Mouse (Mus musculus) kidney, embryonic 15.5 days (tissue): ENCODE measurements around the gene Plekha7. TPM values are rescaled to one million over a fixed set of nuclear protein-coding genes. Genes with fewer than 3 reads are reported as not detected.

Experiments
- ATAC-seq: fragments of 200-750 bp; cut with Nextera tagmentation; replicated peaks from 2 replicates; pipeline ENCODE4 v1.8.0; 2017; ENCODE audit warnings: moderate TSS enrichment; ENCODE audit not compliant: low FRiP score
- H3K27ac ChIP-seq: fragments of 300-500 bp; sonication (generic); 2 replicates; pipeline ENCODE4 v1.5.1; 2015; ENCODE audit warnings: mild to moderate bottlenecking, inconsistent platforms
- H3K27me3 ChIP-seq: fragments of 300-500 bp; sonication (generic); 2 replicates; pipeline ENCODE4 v1.6.1; 2015; ENCODE audit warnings: inconsistent platforms
- H3K36me3 ChIP-seq: fragments of 300-500 bp; sonication (generic); 2 replicates; pipeline ENCODE4 v1.6.1; 2015; ENCODE audit warnings: inconsistent platforms
- H3K4me1 ChIP-seq: fragments of 300-500 bp; sonication (generic); 2 replicates; pipeline ENCODE4 v1.6.1; 2015; ENCODE audit warnings: inconsistent platforms
- H3K4me2 ChIP-seq: fragments of 300-500 bp; sonication (generic); 2 replicates; pipeline ENCODE4 v1.6.1; 2015; ENCODE audit warnings: moderate library complexity, mild to moderate bottlenecking, inconsistent platforms
- H3K4me3 ChIP-seq: fragments of 300-500 bp; sonication (generic); replicated peaks from 2 replicates; pipeline ENCODE4 v1.5.1; 2015; ENCODE audit warnings: mild to moderate bottlenecking, inconsistent platforms
- H3K9ac ChIP-seq: fragments of 300-500 bp; sonication (generic); 2 replicates; pipeline ENCODE4 v1.6.1; 2015; ENCODE audit warnings: mild to moderate bottlenecking, inconsistent platforms
- H3K9me3 ChIP-seq: fragments of 300-500 bp; sonication (generic); replicated peaks from 2 replicates; pipeline ENCODE4 v1.6.1; 2016; ENCODE audit warnings: inconsistent platforms
- WGBS: fragments of 180-500 bp; shearing (Covaris S2); methylation state at CpG from one replicate; pipeline ENCODE4 v1.1.7; 2015; ENCODE audit warnings: mixed read lengths; 5-methylcytosine and 5-hydroxymethylcytosine counted together
- polyA plus RNA-seq: library from polyadenylated mRNA; unstranded; fragments of >200 nt; fragmentation: Nextera tagmentation; extraction: Ambion mirVana; gene quantifications from 2 replicates; pipeline ENCODE4 v1.2.1, GENCODE M21; 2015

Plekha7 gene
- polyA plus RNA-seq, 1 experiment from 2014 or later = 14.1 TPM

DNA sequence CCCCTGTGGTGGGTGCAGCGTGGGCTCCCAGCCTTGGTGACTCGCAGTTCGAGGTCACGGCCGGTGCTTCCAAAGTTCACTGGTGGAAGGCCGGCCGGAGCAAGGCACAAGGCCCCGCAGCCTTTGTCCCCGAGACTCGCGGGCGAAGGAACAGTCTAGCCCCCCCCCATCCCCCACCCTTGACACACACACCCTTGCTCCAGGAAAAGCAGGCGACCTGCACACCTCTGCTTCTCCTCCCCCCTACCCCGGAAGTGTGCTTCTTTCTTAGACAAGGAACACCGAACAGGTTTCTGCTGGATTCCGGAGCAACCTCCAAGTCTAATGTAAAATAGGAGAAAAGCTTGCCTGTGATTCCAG lies 436 bp upstream of the Plekha7 start:
- Histone ChIP-seq H3K36me3 (no peaks in the 10 kb centered on the region), H3K27ac (peak overlapping the region; percentile 91), H3K4me1 (peaks cover 34% of the 10 kb centered on the region), H3K9me3 (no peaks in the 10 kb centered on the region), H3K9ac (peak overlapping the region; percentile 23; the same call in 1 of the 2 replicates), H3K4me2 (peak overlapping the region; percentile 99), H3K4me3 (peak overlapping the region; percentile 77), H3K27me3 (peaks cover 34% of the 10 kb centered on the region)
- WGBS = 5% methylated on average over 16 of the region's 16 CpGs
- ATAC-seq = peak; percentile 61

DNA sequence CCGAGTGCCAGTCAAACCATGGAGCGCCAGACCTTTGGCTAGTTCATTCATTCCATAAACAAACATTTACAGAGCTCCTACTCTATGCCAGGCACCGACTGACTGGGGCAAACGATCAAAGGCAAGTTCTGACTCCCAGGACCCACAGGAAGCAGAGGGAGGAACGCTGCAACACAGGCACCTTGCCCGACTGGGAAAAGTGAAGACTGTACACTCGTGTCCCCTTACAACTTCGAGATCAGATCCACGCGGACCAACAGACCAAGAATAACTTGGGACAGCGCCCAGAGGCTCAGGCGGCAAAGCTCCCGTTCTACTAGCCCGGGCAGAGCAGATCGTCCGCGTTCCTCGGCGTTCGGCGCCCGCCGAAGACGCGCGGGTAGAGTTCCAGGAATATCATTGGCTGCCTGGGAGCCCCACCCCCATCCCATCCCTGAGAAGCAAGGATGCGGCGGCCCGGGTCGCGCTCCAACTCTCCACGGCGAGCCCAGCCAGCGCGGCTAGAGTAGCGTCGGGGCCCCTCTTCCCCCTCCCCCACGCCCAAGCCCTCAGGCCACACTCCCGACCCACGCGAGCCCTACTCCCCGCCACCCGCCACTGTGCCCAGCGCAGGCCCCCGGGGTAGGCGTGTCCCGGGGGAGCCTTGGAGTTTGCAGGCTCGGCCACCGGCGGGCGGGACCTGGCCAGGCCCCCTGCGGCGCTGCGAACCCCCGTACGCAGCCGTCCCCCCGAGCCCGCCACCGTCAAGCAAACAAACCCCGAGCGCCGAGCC lies 891 bp downstream of the Plekha7 start:
- Histone ChIP-seq H3K27me3 (peaks cover 34% of the 10 kb centered on the region), H3K9ac (peak overlapping the region; percentile 55), H3K36me3 (no peaks in the 10 kb centered on the region), H3K4me2 (peak overlapping the region; percentile 99), H3K9me3 (no peaks in the 10 kb centered on the region), H3K4me1 (peaks cover 34% of the 10 kb centered on the region), H3K4me3 (peak overlapping the region; percentile 77), H3K27ac (peak overlapping the region; percentile 91)
- whole genome bisulfite sequencing = under 1% methylated on average over 63 of the region's 63 CpGs
- peak; percentile 84 for ATAC-seq

DNA sequence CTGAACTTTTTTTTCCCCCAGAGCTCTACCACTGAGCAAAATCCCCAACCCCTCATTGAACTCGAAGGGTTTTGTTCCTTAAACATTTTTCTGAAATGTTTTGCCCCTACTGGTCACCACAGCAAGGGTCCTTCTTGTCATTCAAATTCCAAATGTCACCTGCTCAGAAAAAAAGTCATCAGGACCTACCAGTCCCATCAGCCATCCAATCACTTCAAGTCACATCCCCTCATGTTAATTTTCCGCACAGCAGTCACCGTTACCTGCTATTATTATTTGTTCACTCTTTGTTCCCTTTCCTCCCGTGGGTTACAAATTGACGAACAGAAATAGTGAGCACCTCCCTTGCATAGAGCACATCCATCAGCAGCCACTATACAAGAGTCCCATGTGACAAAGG lies 1.6 kb downstream of the Plekha7 start:
- ATAC-seq = no peak
- Histone ChIP-seq H3K36me3 (no peaks in the 10 kb centered on the region), H3K4me3 (peak overlapping the region; percentile 77), H3K4me2 (peak overlapping the region; percentile 99), H3K27me3 (peaks cover 34% of the 10 kb centered on the region), H3K27ac (no peak overlapping the region), H3K4me1 (peaks cover 34% of the 10 kb centered on the region), H3K9me3 (no peaks in the 10 kb centered on the region), H3K9ac (no peak overlapping the region)
- 20% methylated on average over 5 of the region's 5 CpGs for WGBS

DNA sequence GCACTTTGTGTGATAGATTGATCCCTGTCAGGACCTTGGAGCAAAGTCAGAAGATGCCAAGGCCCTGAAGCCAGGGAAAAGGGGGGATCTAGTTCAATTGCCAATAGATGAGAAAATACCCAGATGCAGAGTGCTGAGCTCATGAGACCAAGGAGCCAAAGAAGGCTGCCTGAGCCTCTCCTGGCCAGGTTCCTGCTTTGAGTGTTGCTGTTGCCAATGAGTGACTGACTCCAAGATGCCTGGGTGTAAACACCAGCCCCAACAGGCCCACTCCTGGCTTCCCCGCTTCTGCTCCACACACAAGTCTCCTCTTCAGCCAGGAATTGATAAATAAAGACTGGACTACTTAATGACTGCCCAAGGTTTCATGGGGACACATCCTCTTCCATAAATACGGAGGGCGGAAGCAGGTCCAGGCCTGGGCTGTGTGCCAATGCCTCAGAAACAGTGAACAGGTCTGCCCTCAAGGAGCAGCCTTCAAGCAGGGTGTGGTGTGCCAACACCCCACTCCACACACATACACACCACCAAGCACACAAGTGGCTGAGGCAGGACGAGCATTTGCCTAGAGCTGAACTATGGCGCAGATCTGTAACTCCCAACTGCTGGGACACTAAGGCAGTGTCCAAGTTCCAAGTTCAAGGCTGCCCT lies 6.4 kb downstream of the Plekha7 start:
- Histone ChIP-seq H3K9me3 (no peaks in the 10 kb centered on the region), H3K4me3 (no peak overlapping the region), H3K27ac (no peak overlapping the region), H3K27me3 (peaks cover 16% of the 10 kb centered on the region), H3K36me3 (no peaks in the 10 kb centered on the region), H3K9ac (no peak overlapping the region), H3K4me2 (no peak overlapping the region), H3K4me1 (peaks cover 6% of the 10 kb centered on the region)
- no peak for ATAC-seq
- 91% methylated on average over 5 of the region's 5 CpGs for WGBS

DNA sequence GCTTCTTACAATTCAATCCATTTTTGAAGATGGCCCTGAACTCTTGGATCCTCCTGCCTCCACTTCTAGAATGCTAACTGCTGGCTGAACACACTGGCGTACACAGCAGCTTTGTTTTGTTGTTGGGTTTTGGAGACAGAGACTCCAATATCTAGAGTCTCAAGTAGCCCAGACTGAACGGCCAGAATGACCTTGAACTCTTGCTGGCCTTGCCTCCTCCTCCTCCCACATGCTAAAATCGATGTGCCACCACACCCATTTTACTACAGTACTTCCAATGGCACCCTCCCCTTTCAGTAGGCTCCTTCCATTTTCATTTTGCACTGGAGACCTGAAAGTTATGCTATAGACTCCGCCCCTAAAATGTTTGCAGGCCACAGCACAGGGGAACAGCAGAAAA lies 7.0 kb downstream of the Plekha7 start:
- no peak for ATAC-seq
- Histone ChIP-seq H3K36me3 (no peaks in the 10 kb centered on the region), H3K27me3 (peaks cover 10% of the 10 kb centered on the region; the same call in 1 of the 2 replicates), H3K4me2 (no peak overlapping the region), H3K27ac (no peak overlapping the region), H3K4me1 (peaks cover under 1% of the 10 kb centered on the region; the same call in 1 of the 2 replicates), H3K4me3 (no peak overlapping the region), H3K9me3 (no peaks in the 10 kb centered on the region), H3K9ac (no peak overlapping the region)
- 64% methylated on average over 4 of the region's 4 CpGs for WGBS

DNA sequence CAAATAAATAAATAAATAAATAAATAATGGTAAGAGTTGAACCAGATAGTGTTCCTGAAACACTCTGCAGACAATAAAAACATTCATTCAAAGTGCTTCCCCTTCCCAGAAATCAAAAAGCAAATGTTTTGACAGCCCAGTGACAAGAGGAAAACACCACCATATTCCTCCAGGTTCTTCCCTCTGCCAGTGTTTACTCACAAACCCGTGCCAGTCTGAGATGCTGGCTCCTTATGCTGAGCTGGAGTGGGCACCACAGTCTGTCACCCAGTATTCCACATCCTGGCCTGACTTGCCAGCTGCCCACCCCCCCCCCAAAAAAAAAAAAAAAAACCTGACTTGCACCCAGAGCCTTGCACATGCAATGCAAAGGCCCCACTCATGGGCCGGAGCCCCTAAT lies 9.3 kb downstream of the Plekha7 start:
- Histone ChIP-seq H3K36me3 (no peaks in the 10 kb centered on the region), H3K27me3 (no peaks in the 10 kb centered on the region), H3K4me2 (no peak overlapping the region), H3K4me3 (no peak overlapping the region), H3K9me3 (no peaks in the 10 kb centered on the region), H3K4me1 (peaks cover 10% of the 10 kb centered on the region), H3K9ac (no peak overlapping the region), H3K27ac (no peak overlapping the region)
- ATAC-seq = no peak
- 90% methylated on average over 2 of the region's 2 CpGs for WGBS

DNA sequence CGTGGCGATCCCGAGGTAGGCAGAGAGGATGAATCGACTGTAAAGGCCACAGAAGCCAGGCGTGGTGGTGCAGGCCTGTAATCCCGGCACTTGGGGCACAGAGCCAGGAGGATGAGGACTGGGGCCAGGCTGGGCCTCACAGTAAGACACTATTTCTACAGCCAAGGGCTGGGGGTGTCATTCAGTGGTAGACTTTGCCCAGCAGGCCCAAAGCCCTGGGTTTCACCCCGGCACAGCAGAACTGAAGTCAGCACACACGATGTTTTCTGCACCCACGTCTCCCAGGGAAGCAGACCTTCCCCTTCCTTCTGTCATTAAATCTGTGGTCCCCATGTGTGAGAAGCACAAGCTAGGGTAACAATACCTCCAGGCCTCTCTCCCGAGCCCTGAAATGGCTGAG lies 9.8 kb downstream of the Plekha7 start:
- no peak for ATAC-seq
- WGBS = 78% methylated on average over 10 of the region's 10 CpGs
- no peaks in the 10 kb centered on the region for H3K27me3 ChIP-seq
- no peaks in the 10 kb centered on the region for H3K9me3 ChIP-seq
- no peak overlapping the region for H3K27ac ChIP-seq
- no peaks in the 10 kb centered on the region for H3K36me3 ChIP-seq
- H3K9ac ChIP-seq = no peak overlapping the region
- no peak overlapping the region for H3K4me3 ChIP-seq
- H3K4me1 ChIP-seq = peaks cover 10% of the 10 kb centered on the region
- H3K4me2 ChIP-seq = no peak overlapping the region

DNA sequence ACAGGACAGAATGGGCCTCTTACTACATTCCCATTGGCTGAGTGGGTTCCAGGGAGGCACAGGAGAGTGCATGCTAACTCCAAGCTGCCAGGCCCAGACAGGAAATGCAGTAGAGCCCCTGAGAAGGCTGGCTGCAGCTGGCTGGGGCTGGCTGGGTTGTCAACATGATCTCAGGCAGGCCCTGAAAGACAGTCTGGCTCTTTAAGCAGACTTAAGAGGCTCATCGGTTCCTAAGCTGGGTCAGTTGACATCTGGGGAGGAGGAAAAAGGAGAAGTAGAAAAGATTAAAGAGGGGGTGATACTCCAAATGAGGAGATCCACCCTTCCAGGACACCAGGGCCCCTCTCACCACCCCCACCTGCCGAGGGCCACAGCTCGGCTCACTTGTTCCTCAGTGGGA lies 13.2 kb downstream of the Plekha7 start:
- Histone ChIP-seq H3K36me3 (no peaks in the 10 kb centered on the region), H3K9me3 (no peaks in the 10 kb centered on the region), H3K4me1 (peaks cover 26% of the 10 kb centered on the region), H3K4me2 (no peak overlapping the region), H3K27ac (peak overlapping the region; percentile 41; the same call in 1 of the 2 replicates), H3K27me3 (no peaks in the 10 kb centered on the region), H3K9ac (no peak overlapping the region), H3K4me3 (no peak overlapping the region)
- 51% methylated on average over 3 of the region's 3 CpGs for WGBS
- no peak for ATAC-seq

DNA sequence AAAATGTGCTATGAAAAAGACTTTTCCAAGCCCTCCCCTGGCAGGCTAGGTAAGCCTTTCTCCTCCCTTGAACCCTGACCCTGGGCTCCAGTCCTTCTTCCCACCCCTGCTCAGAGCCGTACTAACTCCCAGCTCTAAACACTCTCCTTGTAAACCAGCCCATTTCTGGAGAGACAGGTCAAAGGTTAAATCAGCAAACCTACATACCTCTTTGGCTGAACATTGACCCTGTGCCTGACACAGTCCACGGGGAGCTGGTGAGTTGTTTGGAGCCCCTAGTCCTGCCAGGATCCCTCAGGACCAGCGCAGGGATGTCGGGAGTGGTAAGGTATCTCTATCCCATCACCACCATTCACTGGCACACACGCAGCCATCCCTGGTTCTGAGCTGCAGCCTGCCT lies 15.8 kb downstream of the Plekha7 start:
- Histone ChIP-seq H3K4me2 (no peak overlapping the region), H3K4me1 (peaks cover 50% of the 10 kb centered on the region), H3K36me3 (no peaks in the 10 kb centered on the region), H3K27ac (peak overlapping the region; percentile 45; the same call in 1 of the 2 replicates), H3K9me3 (no peaks in the 10 kb centered on the region), H3K9ac (no peak overlapping the region), H3K27me3 (no peaks in the 10 kb centered on the region), H3K4me3 (no peak overlapping the region)
- 37% methylated on average over 5 of the region's 5 CpGs for WGBS
- ATAC-seq = peak; percentile 38

DNA sequence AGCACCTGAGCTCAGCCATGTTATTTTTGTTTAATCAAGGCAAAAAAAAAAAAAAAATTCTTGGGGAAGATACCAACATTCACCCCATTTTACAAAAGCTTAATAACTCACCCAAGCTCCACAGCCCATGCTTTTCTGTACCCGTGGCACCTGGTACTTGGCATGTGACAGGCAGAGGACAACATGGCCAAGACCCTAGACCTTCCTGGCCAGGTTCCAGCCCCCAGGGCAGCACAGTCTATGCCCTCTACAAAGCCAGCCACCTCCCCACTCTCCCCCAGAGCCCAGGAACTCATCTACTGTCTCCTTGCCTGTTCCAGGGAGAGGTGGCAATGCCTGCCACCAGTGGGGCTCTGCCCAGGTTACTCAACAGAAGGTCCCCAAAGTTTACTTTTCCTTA lies 17.6 kb downstream of the Plekha7 start:
- peaks cover 67% of the 10 kb centered on the region for H3K4me1 ChIP-seq
- H3K27me3 ChIP-seq = no peaks in the 10 kb centered on the region
- H3K4me2 ChIP-seq = no peak overlapping the region
- H3K27ac ChIP-seq = no peak overlapping the region
- no peak overlapping the region for H3K4me3 ChIP-seq
- no peaks in the 10 kb centered on the region for H3K36me3 ChIP-seq
- ATAC-seq = no peak
- no peak overlapping the region for H3K9ac ChIP-seq
- WGBS = 74% methylated on average over 1 of the region's 1 CpGs
- H3K9me3 ChIP-seq = no peaks in the 10 kb centered on the region

DNA sequence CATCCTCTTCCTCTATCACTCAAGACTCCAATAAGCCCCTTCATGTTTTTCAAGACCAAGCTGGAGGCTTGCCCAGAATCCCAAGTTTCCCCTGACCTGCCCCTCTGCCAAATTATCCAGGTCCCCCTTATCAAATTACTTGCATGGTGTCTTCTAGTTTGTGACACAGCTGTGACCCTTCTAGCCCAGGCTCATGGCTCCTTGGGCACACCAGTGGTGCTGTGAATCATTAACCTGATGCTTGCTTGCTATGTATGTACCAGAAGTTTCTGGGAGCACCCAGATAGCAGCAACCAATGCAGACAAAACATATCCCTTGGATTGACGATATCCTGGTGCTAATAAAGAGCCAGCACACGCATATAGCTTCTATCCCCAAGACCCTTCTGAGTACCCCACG lies 19.2 kb downstream of the Plekha7 start:
- H3K4me1 ChIP-seq = peaks cover 57% of the 10 kb centered on the region
- H3K36me3 ChIP-seq = no peaks in the 10 kb centered on the region
- no peak overlapping the region for H3K4me3 ChIP-seq
- 77% methylated on average over 3 of the region's 3 CpGs for WGBS
- no peak for ATAC-seq
- no peaks in the 10 kb centered on the region for H3K27me3 ChIP-seq
- no peaks in the 10 kb centered on the region for H3K9me3 ChIP-seq
- no peak overlapping the region for H3K9ac ChIP-seq
- no peak overlapping the region for H3K4me2 ChIP-seq
- H3K27ac ChIP-seq = peak overlapping the region; percentile 54

DNA sequence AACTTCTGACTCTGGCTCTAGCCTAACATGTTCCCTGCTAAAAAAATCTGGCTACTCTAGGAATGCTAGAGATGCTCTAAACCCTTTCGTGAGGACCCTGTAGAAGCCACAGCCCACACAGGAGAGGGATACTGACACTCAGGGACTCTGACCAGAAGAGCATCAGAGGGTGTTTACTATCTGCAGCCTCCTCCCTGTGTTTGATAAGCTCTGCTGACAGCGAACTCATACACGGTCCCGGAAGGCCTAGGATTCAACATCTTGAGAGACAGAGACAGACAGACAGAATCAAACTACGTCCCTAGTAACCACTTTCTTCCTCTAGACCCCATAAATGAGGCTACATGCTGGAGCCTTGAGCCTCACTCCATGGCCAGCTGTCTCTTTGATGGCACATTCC lies 20.2 kb downstream of the Plekha7 start:
- Histone ChIP-seq H3K9me3 (no peaks in the 10 kb centered on the region), H3K4me3 (no peak overlapping the region), H3K36me3 (no peaks in the 10 kb centered on the region), H3K9ac (no peak overlapping the region), H3K4me2 (no peak overlapping the region), H3K27me3 (no peaks in the 10 kb centered on the region), H3K4me1 (peaks cover 63% of the 10 kb centered on the region), H3K27ac (peak overlapping the region; percentile 81)
- WGBS = 85% methylated on average over 5 of the region's 5 CpGs
- no peak for ATAC-seq
